Mouse (Mus musculus) testis, adult 2 months (tissue): ENCODE measurements around the gene Sf3b1.

Source experiments
- CTCF ChIP-seq: fragments of 200-500 bp; IDR thresholded peaks from 2 replicates; pipeline ENCODE4 v1.5.1; 2012; ENCODE audit warnings: low read depth, mild to moderate bottlenecking, inconsistent platforms, low read length, moderate library complexity; ENCODE audit not compliant: control insufficient read depth, insufficient read depth, insufficient replicate concordance
- POLR2A ChIP-seq: fragments of 200-500 bp; IDR thresholded peaks from 2 replicates; pipeline ENCODE4 v1.6.1; 2012; ENCODE audit warnings: low read depth, mild to moderate bottlenecking, inconsistent platforms, low read length, moderate library complexity; ENCODE audit not compliant: control insufficient read depth

GRCm38 (mm10) chr1:55061772-55062171 is 34.5 kb upstream of the Sf3b1 start:
- TF ChIP-seq CTCF (no peak), POLR2A (no peak)
